Mouse (Mus musculus) kidney, postnatal 0 days (tissue): Measurements from ENCODE around the gene Mapk8ip3. TPM values are rescaled to one million over a fixed set of nuclear protein-coding genes. Genes with fewer than 3 reads are reported as not detected.

Experiments
- ATAC-seq: fragments of 200-750 bp; cut with Nextera tagmentation; replicated peaks from 2 replicates; pipeline ENCODE4 v1.8.0; 2017; ENCODE audit warnings: low read depth, moderate number of reproducible peaks, moderate TSS enrichment, moderate library complexity; ENCODE audit not compliant: low FRiP score
- DNase-seq: peaks from one replicate; pipeline ENCODE4 v3.0.0-alpha.2; 2016; ENCODE audit warnings: low spot score
- H3K27ac ChIP-seq: fragments of 300-500 bp; sonication (generic); 2 replicates; pipeline ENCODE4 v1.5.1; 2014; ENCODE audit warnings: mild to moderate bottlenecking
- H3K27me3 ChIP-seq: fragments of 300-500 bp; sonication (generic); 2 replicates; pipeline ENCODE4 v1.6.1; 2014; ENCODE audit warnings: low read length, mixed read lengths; ENCODE audit not compliant: insufficient read depth
- H3K36me3 ChIP-seq: fragments of 300-500 bp; sonication (generic); 2 replicates; pipeline ENCODE4 v1.6.1; 2014; ENCODE audit warnings: low read length, mixed read lengths; ENCODE audit not compliant: insufficient read depth
- H3K4me1 ChIP-seq: fragments of 300-500 bp; sonication (generic); replicated peaks from 2 replicates; pipeline ENCODE4 v1.6.1; 2014; ENCODE audit warnings: antibody characterized with exemption, low read length, mixed read lengths; ENCODE audit not compliant: insufficient read depth
- H3K4me2 ChIP-seq: fragments of 300-500 bp; sonication (generic); 2 replicates; pipeline ENCODE4 v1.6.1; 2014; ENCODE audit warnings: mild to moderate bottlenecking, low read length, moderate library complexity, mixed read lengths
- H3K4me3 ChIP-seq: fragments of 300-500 bp; sonication (generic); replicated peaks from 2 replicates; pipeline ENCODE4 v1.5.1; 2014; ENCODE audit warnings: low read depth, low read length
- H3K9ac ChIP-seq: fragments of 300-500 bp; sonication (generic); 2 replicates; pipeline ENCODE4 v1.6.1; 2014; ENCODE audit warnings: low read depth, low read length
- H3K9me3 ChIP-seq: fragments of 300-500 bp; sonication (generic); replicated peaks from 2 replicates; pipeline ENCODE4 v1.6.1; 2016; ENCODE audit warnings: low read length, inconsistent platforms, mixed read lengths
- CTCF ChIP-seq: IDR thresholded peaks from 2 replicates; pipeline ENCODE4 v1.5.1; 2016; ENCODE audit warnings: antibody characterized with exemption, low read depth, mild to moderate bottlenecking, moderate library complexity
- WGBS: fragments of 180-500 bp; shearing (Covaris S2); extraction: QIAGEN DNeasy Blood & Tissue Kit; methylation state at CpG from one replicate; pipeline ENCODE4 v1.1.7; 2014; 5-methylcytosine and 5-hydroxymethylcytosine counted together
- polyA plus RNA-seq: library from polyadenylated mRNA; unstranded; fragments of >200 nt; fragmentation: Nextera tagmentation; extraction: Ambion mirVana; gene quantifications from 2 replicates; pipeline ENCODE4 v1.2.1, GENCODE M21; 2015

Mapk8ip3 gene
- polyA plus RNA-seq, 1 experiment from 2014 or later, result 12.7 TPM

DNA sequence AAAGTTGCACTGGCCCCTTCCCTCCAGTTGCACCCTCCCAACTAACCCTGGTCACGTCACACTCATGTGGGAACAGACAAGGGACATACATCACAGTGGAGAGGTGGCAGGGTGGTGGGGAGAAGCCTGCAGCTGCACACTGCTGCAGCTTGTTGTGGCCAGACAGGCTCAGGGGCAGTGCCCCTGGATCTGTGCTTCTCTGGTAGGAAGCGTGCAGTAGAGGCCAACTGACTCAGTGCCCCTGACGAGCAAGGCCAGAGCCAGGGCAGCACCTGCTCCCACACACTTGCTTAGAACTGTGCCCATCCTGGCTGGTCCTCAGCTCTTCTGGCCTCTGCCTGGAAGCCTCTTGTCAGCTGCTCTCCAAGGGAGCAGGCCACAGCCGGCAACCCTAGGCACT lies 39.2 kb downstream of the Mapk8ip3 start:
- DNase-seq (no peak), ATAC-seq (no peak)
- Histone ChIP-seq H3K27me3 (no peaks in the 10 kb centered on the region), H3K4me2 (peak overlapping the region; percentile 95; the same call in 1 of the 2 replicates), H3K9me3 (no peaks in the 10 kb centered on the region), H3K4me1 (peaks cover 6% of the 10 kb centered on the region; the same call in 1 of the 2 replicates), H3K4me3 (no peak overlapping the region), H3K36me3 (peaks cover 50% of the 10 kb centered on the region), H3K27ac (no peak overlapping the region), H3K9ac (0 out of 2 replicates have a peak overlapping the region, but pooled peaks have one; percentile 9)
- no peak for TF ChIP-seq CTCF
- 73% methylated on average over 4 of the region's 4 CpGs for whole genome bisulfite sequencing

DNA sequence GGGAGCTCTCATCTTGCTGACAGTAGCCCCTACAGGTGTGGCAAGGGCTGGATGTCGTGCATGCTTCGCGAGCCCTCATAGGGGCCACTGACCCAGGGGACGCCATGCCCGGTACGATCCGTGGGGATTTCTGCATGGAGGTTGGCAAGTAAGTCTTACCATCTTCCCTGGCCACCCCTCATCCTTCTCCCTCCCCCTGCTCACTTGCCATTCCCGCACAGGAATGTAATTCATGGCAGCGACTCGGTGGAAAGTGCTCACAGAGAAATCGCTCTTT lies 39.8 kb downstream of the Mapk8ip3 start:
- Histone ChIP-seq H3K27me3 (no peaks in the 10 kb centered on the region), H3K4me3 (peak overlapping the region; percentile 86), H3K4me2 (peak overlapping the region; percentile 95), H3K4me1 (peaks cover 6% of the 10 kb centered on the region; the same call in 1 of the 2 replicates), H3K27ac (peak overlapping the region; percentile 89), H3K9me3 (no peaks in the 10 kb centered on the region), H3K9ac (peak overlapping the region; percentile 78), H3K36me3 (peaks cover 50% of the 10 kb centered on the region)
- 19% methylated on average over 11 of the region's 11 CpGs for WGBS
- TF ChIP-seq CTCF, result no peak
- ATAC-seq (no peak), DNase-seq (no peak)

DNA sequence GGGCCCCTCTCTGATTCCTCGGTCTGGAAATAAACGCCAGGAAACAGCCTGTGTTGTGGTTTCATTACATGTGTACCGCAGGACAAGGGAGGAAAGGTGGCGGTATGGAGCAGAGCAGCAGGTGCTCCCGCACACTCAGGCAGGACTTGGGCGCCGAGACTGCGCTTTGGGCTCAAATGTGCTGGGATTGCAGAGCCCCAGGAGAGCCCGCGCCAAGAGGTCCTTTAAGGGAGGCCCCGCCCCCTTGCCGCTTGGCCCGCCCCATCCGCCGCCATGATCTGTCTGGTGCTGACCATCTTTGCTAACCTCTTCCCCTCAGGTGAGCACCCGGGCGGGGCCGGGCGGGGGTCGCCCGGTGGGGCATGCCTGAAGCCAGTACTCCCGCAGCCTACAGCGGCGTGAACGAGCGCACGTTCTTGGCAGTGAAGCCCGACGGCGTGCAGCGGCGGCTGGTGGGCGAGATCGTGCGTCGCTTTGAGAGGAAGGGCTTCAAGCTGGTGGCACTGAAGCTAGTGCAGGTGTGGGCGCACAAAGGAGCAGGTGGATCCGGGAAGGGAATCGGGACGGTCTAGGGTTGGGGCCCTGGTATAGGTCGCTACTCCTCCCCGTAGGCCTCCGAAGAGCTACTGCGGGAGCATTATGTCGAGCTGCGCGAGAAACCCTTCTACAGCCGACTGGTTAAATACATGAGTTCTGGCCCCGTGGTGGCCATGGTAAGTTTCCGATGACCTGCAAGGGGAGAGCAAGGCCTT lies 40.4 kb downstream of the Mapk8ip3 start, which contains the start of gene Nme3:
Gene Nme3 (plus strand): TSS at position 260 of the 752 bp plus-strand sequence.
- Histone ChIP-seq H3K4me3 (peak within 1 kb of the TSS; percentile 86), H3K9ac (peak within 1 kb of the TSS; percentile 93), H3K4me2 (peak within 1 kb of the TSS; percentile 95), H3K9me3 (no peaks in the 10 kb centered on the region), H3K36me3 (peaks cover 48% of the 10 kb centered on the region), H3K27me3 (no peaks in the 10 kb centered on the region), H3K4me1 (peaks cover 6% of the 10 kb centered on the region; the same call in 1 of the 2 replicates), H3K27ac (peak within 1 kb of the TSS; percentile 89)
- TF ChIP-seq CTCF, result peak; percentile 26; the same call in 1 of the 2 replicates
- DNase-seq (peak; percentile 86), ATAC-seq (peak; percentile 67)
- 1% methylated on average over 49 of the region's 50 CpGs for WGBS

DNA sequence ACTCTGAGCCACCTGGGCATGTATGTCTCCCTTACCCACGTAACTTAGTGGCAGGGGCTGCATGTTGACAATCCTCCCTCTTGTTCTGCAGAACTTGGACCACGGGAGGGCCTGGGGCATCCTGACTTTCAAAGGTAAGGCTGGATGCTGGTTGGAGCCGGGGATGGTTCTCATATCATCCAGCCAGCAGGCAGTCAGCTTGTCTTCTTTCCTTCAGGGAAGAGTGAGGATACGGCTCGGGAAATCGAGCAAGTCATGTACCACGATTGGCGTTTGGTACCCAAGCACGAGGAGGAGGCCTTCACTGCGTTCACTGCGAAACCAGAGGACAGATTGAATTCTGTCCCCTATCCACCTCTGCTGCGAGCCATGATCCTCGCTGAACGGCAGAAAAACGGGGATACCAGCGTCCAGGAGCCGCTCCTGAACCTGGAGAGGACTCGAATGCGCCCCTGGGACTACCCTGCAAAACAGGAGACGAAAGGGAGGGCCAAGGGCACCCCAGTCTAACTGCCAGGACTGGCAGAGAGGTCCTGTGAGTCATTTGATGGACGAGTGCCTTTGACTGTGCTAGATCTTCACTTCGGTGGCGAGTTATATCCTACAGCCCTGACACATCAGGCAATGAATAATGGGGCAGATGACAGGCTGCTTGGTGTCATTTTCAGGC lies 41.1 kb downstream of the Mapk8ip3 start:
- peak overlapping the region; percentile 86 for H3K4me3 ChIP-seq
- no peak for DNase-seq
- H3K4me1 ChIP-seq, result peaks cover 6% of the 10 kb centered on the region; the same call in 1 of the 2 replicates
- peak overlapping the region; percentile 93 for H3K9ac ChIP-seq
- no peaks in the 10 kb centered on the region for H3K27me3 ChIP-seq
- no peaks in the 10 kb centered on the region for H3K9me3 ChIP-seq
- peak overlapping the region; percentile 89 for H3K27ac ChIP-seq
- ATAC-seq, result no peak; the same call in 1 of the 2 replicates
- H3K36me3 ChIP-seq, result peaks cover 47% of the 10 kb centered on the region
- WGBS, result 6% methylated on average over 23 of the region's 23 CpGs
- no peak for TF ChIP-seq CTCF
- peak overlapping the region; percentile 95 for H3K4me2 ChIP-seq

DNA sequence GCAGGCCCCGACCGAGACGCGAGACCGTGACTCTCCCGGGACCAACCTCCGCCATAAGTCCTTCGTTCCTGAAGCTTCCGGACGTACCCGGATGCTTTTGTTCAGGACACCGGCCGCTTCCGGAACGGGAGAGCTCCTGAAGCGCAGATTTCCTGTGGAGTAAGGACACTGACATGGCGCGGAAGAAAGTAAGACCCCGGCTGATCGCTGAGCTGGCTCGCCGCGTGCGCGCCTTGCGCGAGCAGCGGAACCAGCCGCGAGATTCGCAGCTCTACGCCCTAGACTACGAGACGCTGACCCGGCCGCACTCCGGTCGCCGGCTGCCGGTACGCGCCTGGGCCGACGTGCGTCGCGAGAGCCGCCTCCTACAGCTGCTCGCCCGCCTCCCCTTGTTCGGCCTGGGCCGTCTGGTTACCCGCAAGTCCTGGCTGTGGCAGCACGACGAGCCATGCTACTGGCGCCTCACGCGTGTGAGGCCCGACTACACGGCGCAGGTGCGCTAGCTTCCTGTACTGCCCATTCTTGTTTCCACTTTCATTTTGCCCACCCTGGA lies 41.7 kb downstream of the Mapk8ip3 start, which contains the start of the genes Eme2 and Mrps34:
Gene Eme2 (minus strand): TSS at position 93 of the 553 bp plus-strand sequence.
Gene Mrps34 (plus strand): TSS at position 122 of the 553 bp plus-strand sequence.
- peak; percentile 38 for ATAC-seq

More for the DNA sequence above, 41.7 kb downstream of the Mapk8ip3 start, which contains the start of the genes Eme2 and Mrps34:
- H3K4me3 ChIP-seq, result peak within 1 kb of the TSS; percentile 86
- DNase-seq, result peak; percentile 93
- H3K27me3 ChIP-seq, result no peaks in the 10 kb centered on the region
- peak within 1 kb of the TSS; percentile 89 for H3K27ac ChIP-seq
- no peak for TF ChIP-seq CTCF
- H3K9ac ChIP-seq, result peak within 1 kb of the TSS; percentile 93
- H3K9me3 ChIP-seq, result no peaks in the 10 kb centered on the region
- H3K4me2 ChIP-seq, result peak within 1 kb of the TSS; percentile 95
- H3K4me1 ChIP-seq, result peaks cover 6% of the 10 kb centered on the region; the same call in 1 of the 2 replicates
- whole genome bisulfite sequencing, result under 1% methylated on average over 62 of the region's 62 CpGs
- H3K36me3 ChIP-seq, result peaks cover 46% of the 10 kb centered on the region
